Mouse (Mus musculus): ENCODE measurements around the gene Otp. TPM values are rescaled to one million over a fixed set of nuclear protein-coding genes. Genes with fewer than 3 reads are reported as not detected.

Gene Otp
- polyA plus RNA-seq, 1 experiment from 2014 or later: 3.2 TPM

DNA sequence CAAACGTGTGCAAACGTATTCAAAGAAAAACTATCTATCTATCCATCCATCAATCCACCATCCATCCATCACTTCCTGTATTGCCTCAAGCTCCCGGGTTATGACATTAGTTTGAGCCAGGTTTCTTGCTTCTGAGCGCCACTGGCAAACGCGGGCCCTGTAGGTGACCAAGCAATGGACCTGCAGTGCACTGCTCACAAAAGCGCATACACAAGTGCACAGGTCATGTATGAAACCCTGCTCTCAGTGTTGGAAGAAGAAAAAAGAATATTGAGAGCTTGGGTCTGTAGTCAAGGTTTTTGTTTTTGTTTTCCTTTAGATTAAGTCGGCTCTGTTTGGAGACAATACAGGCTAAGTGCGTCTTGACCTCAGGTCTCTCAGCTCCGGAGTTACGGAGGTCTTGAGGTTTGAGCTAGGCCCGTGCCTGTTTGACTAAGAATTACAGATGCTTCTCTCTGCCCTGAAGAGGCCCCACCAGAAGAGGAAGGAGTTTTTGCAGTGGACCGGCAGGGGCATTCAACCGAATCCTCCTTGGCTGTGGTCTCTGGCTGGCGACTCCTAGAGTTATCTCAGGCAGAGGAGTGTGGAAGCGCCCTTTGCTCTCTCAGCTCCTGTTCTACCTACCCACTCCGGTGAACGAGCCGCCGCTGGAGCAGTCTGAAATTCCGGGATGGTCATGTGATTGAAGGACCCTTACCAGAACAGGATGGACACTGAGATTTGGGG is 4.8 kb upstream of the Otp start:
- Histone ChIP-seq H3K27ac (ENCODE audit: low read length) (no peak overlapping the region), H3K4me2 (ENCODE audit: low read length) (no peak overlapping the region), H3K4me1 (ENCODE audit: control insufficient read depth, insufficient read depth, low read length) (peaks cover 2% of the 10 kb centered on the region; the same call in 1 of the 2 replicates), H3K9me3 (replicated peaks; ENCODE audit: control insufficient read depth, low read length, poor library complexity, severe bottlenecking) (no peaks in the 10 kb centered on the region), H3K36me3 (ENCODE audit: control insufficient read depth, insufficient read depth, low read length) (no peaks in the 10 kb centered on the region), H3K9ac (ENCODE audit: low read depth, low read length) (no peak overlapping the region), H3K4me3 (ENCODE audit: low read depth, low read length) (no peak overlapping the region), H3K27me3 (ENCODE audit: control insufficient read depth, insufficient read depth, low read depth, low read length) (peaks cover 52% of the 10 kb centered on the region)
- WGBS: under 1% methylated on average over 21 of the region's 21 CpGs
- ATAC-seq: no peak

DNA sequence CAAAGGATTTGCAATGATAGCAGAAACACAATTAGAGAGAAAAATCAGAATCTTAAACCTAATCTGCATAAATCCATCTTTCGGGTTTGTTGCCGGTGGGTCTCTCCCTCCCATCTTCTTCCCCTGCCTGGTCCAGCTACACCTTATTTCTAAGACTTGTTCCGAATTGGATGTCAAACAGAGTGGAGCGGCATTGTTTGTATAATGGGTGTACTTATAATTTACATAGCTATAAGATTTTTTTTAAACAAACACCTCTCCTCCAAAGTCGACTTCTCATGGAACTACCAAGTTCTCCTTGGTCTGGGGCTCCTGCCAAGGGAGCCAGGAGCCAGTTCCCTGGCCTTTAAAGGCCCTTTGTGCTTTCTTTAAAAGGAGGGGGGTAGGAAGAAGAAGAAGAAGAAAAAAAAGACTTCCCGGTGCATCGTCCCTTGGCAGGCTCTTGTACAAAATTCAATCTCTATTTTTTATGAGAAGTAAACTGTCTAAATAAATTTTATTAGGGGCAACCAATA is 3.5 kb upstream of the Otp start:
- WGBS: 2% methylated on average over 7 of the region's 7 CpGs
- no peak overlapping the region for H3K4me3 ChIP-seq (ENCODE audit: low read depth, low read length)
- no peak overlapping the region for H3K9ac ChIP-seq (ENCODE audit: low read depth, low read length)
- no peak for ATAC-seq
- H3K4me2 ChIP-seq (ENCODE audit: low read length): no peak overlapping the region
- no peaks in the 10 kb centered on the region for H3K36me3 ChIP-seq (ENCODE audit: control insufficient read depth, insufficient read depth, low read length)
- no peaks in the 10 kb centered on the region for H3K9me3 ChIP-seq (replicated peaks; ENCODE audit: control insufficient read depth, low read length, poor library complexity, severe bottlenecking)
- H3K27ac ChIP-seq (ENCODE audit: low read length): no peak overlapping the region
- peaks cover 47% of the 10 kb centered on the region for H3K27me3 ChIP-seq (ENCODE audit: control insufficient read depth, insufficient read depth, low read depth, low read length)
- H3K4me1 ChIP-seq (ENCODE audit: control insufficient read depth, insufficient read depth, low read length): peaks cover 2% of the 10 kb centered on the region; the same call in 1 of the 2 replicates

DNA sequence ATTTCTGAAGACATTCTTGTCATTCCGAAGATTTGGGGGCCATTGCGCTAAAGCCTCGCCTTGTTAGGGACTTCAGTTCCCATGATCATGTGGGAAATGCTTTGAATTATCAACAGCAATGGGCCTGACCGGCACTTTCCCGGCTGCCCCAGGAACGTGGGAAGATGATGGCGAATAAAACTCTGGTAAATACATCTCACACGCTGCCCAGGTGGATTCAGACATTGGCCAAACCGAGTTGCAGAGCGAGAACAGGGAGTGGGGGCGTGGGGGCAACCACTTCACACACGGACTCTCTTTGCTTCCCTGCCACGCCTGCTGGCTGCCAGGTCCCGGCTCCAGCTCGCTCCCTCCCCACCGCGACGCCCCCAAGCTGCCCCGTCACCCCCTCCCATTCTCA is 3.0 kb upstream of the Otp start:
- peaks cover 2% of the 10 kb centered on the region; the same call in 1 of the 2 replicates for H3K4me1 ChIP-seq (ENCODE audit: control insufficient read depth, insufficient read depth, low read length)
- H3K4me2 ChIP-seq (ENCODE audit: low read length): no peak overlapping the region
- no peaks in the 10 kb centered on the region for H3K36me3 ChIP-seq (ENCODE audit: control insufficient read depth, insufficient read depth, low read length)
- H3K4me3 ChIP-seq (ENCODE audit: low read depth, low read length): no peak overlapping the region
- under 1% methylated on average over 19 of the region's 19 CpGs for WGBS
- ATAC-seq: no peak
- H3K9me3 ChIP-seq (replicated peaks; ENCODE audit: control insufficient read depth, low read length, poor library complexity, severe bottlenecking): no peaks in the 10 kb centered on the region
- peaks cover 47% of the 10 kb centered on the region for H3K27me3 ChIP-seq (ENCODE audit: control insufficient read depth, insufficient read depth, low read depth, low read length)
- no peak overlapping the region for H3K27ac ChIP-seq (ENCODE audit: low read length)
- H3K9ac ChIP-seq (ENCODE audit: low read depth, low read length): no peak overlapping the region

DNA sequence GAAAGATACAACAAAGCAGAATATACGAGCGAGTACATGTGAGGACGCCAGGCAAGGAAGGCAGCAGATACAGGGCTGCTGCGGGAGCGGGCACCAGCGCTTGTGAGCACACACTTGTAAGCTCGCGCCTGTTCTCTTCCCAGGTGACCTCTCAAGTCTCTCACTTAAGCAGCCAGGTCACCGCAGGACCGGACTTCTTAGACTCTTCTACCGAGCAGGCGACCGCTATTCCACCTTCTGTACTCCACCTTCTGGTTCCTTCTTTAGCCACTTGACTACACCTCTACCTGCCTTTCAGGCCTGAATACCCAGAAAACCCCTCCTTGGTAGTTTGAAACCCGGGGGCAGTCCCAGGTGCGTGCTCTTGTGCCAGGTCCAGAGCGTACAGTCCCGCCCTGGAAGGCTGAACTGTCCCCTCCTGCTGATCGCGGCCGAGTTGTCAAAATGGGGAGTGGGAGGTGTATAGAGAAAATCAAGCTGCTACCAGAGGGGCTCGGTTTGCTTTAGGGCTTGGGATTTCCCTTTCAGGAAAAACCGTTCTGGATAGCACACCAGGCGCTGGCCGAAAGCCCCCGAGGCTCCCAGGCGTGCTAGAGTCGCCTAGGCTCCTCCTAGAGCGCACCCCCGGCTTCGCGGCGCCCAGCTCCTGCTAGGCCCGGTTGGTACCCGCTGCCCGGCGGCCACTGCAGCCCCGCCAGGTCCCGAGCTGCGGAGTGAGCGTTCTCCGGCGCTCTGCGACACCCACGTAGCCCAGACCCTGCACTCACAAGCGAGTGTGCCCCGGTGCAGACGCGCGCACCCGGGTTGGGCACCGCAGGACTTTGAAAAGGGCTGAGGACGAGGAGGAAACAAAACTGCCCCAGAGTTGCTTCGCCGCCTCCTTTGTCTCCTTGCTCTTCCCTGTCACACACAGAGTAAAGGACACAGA is 2.0 kb upstream of the Otp start:
- peaks cover 2% of the 10 kb centered on the region; the same call in 1 of the 2 replicates for H3K4me1 ChIP-seq (ENCODE audit: control insufficient read depth, insufficient read depth, low read length)
- no peaks in the 10 kb centered on the region for H3K36me3 ChIP-seq (ENCODE audit: control insufficient read depth, insufficient read depth, low read length)
- 0% methylated on average over 54 of the region's 54 CpGs for WGBS
- ATAC-seq: no peak
- H3K4me3 ChIP-seq (ENCODE audit: low read depth, low read length): 0 out of 2 replicates have a peak overlapping the region, but pooled peaks have one; percentile 2
- peak overlapping the region; percentile 20; the same call in 1 of the 2 replicates for H3K27ac ChIP-seq (ENCODE audit: low read length)
- no peaks in the 10 kb centered on the region for H3K9me3 ChIP-seq (replicated peaks; ENCODE audit: control insufficient read depth, low read length, poor library complexity, severe bottlenecking)
- no peak overlapping the region for H3K9ac ChIP-seq (ENCODE audit: low read depth, low read length)
- H3K27me3 ChIP-seq (ENCODE audit: control insufficient read depth, insufficient read depth, low read depth, low read length): peaks cover 43% of the 10 kb centered on the region
- peak overlapping the region; percentile 22 for H3K4me2 ChIP-seq (ENCODE audit: low read length)

DNA sequence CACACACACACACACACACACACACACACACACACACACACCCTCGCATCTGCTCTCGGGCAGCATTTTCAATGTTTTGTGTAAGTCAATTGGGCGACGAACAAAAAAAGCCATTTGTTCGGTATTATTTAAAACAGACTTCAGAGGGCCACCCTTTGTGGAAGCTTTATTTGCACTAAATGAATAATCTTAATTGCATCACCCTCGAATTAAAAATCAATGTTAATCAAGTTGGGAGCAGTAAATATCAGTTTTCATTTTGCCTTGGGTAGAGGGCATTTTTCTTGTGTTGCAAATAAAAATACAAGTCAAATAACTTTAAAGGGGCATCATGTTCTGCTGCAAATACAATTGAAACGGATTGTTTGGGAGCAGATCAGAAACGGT is 1.4 kb upstream of the Otp start:
- Histone ChIP-seq H3K4me3 (ENCODE audit: low read depth, low read length) (no peak overlapping the region), H3K4me2 (ENCODE audit: low read length) (no peak overlapping the region), H3K27ac (ENCODE audit: low read length) (no peak overlapping the region), H3K27me3 (ENCODE audit: control insufficient read depth, insufficient read depth, low read depth, low read length) (peaks cover 39% of the 10 kb centered on the region), H3K36me3 (ENCODE audit: control insufficient read depth, insufficient read depth, low read length) (no peaks in the 10 kb centered on the region), H3K9ac (ENCODE audit: low read depth, low read length) (no peak overlapping the region), H3K4me1 (ENCODE audit: control insufficient read depth, insufficient read depth, low read length) (no peaks in the 10 kb centered on the region), H3K9me3 (replicated peaks; ENCODE audit: control insufficient read depth, low read length, poor library complexity, severe bottlenecking) (no peaks in the 10 kb centered on the region)
- ATAC-seq: no peak
- under 1% methylated on average over 8 of the region's 8 CpGs for WGBS

DNA sequence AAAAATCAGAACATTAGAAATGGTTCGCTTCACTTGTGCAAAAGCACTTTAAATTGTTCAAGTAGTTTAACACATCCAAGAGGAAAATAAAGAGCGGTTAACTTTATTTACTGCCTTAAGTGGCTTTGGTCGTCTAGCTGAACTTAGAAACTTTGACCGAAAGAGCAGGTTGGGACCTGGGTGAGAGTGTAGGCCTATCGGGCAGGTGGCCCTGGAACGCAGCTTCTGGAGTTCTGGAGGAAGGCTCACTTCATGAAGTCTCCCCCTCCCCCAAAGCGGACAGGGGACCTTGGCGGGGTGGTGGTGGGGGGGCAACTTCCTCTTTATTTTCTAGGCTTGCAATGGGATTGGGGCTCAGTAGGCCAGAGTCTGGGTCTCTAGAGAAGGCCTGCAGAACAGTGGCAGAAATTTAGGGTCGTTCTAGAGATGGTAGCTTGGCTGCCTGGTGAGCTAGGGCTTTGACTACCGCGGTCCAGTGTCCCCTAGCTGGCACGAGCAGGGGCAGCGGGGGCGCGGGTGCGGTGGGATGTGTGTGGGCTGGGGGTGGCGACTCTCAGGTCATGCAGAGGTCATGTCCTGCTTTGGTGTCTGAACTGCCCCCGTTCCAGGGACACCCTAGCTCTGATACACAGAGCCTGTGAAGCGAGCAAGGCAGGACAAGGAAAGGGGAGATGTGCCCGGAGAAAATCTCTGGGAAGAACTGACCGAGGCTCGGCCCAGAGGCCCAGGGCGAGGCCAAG is 576 bp upstream of the Otp start:
- Histone ChIP-seq H3K9me3 (replicated peaks; ENCODE audit: control insufficient read depth, low read length, poor library complexity, severe bottlenecking) (no peaks in the 10 kb centered on the region), H3K4me3 (ENCODE audit: low read depth, low read length) (peak overlapping the region; percentile 7; the same call in 1 of the 2 replicates), H3K4me1 (ENCODE audit: control insufficient read depth, insufficient read depth, low read length) (no peaks in the 10 kb centered on the region), H3K36me3 (ENCODE audit: control insufficient read depth, insufficient read depth, low read length) (no peaks in the 10 kb centered on the region), H3K4me2 (ENCODE audit: low read length) (no peak overlapping the region), H3K27ac (ENCODE audit: low read length) (0 out of 2 replicates have a peak overlapping the region, but pooled peaks have one; percentile 11), H3K9ac (ENCODE audit: low read depth, low read length) (no peak overlapping the region), H3K27me3 (ENCODE audit: control insufficient read depth, insufficient read depth, low read depth, low read length) (peaks cover 39% of the 10 kb centered on the region)
- under 1% methylated on average over 22 of the region's 23 CpGs for WGBS
- 0 out of 2 replicates have a peak, but pooled peaks have one; percentile 39 for ATAC-seq

DNA sequence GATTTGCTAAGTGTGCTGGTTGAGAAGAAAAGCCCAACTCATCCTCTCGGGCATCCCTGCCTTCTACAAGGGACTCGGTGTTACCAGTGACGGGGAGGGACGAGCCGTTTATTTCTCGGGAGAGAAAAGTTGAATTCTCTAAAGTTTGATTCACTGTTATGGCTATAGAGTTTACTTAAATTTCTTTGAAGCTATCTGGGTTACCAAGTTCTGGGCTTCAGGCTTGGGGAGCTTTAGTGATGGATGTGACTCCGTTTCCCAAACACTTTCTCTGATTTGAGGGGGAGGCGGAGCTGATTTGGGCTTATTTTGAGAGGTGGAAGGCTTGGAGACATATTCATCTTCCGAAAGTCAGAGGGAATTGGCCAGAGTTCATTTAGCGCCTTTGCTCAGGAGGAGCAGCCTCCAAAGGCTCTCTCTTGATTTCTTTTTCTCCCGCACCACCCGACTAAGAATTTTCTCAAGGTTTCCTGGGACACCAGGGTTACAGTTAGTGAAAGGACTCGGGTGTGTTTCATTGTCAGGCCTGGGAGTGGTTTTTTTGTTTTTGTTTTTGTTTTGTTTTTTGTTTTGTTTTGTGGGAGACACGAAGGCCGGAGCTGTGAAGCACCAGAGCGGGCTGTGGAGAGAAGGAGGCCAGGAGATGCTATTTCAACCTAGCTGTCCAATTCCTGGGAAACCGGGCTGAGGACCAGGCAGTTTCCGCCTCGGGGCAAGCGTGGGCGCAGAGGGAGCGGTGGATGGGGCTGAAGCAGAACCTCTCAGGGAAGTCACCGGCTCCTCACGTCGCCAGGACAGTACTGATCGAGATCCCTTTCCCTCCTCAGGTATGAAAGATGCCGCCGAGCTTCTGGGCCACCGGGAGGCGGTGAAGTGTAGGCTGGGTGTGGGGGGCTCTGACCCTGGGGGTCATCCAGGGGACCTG is 1.1 kb downstream of the Otp start:
- no peak overlapping the region for H3K27ac ChIP-seq (ENCODE audit: low read length)

DNA sequence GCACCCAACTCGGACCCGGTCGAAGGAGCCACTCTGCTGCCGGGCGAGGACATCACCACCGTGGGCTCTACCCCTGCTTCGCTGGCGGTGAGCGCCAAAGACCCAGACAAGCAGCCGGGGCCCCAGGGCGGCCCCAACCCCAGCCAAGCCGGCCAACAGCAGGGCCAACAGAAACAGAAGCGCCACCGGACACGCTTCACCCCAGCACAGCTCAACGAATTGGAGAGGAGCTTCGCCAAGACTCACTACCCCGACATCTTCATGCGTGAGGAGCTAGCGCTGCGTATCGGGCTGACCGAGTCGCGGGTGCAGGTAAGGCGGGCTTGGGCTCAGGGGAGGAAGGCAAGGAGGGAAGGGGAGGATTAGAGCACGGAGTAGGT is 1.8 kb downstream of the Otp start:
- under 1% methylated on average over 27 of the region's 27 CpGs for WGBS
- peaks cover 56% of the 10 kb centered on the region for H3K27me3 ChIP-seq (ENCODE audit: control insufficient read depth, insufficient read depth, low read depth, low read length)
- H3K4me1 ChIP-seq (ENCODE audit: control insufficient read depth, insufficient read depth, low read length): no peaks in the 10 kb centered on the region
- H3K4me2 ChIP-seq (ENCODE audit: low read length): no peak overlapping the region
- ATAC-seq: no peak
- peak overlapping the region; percentile 15; the same call in 1 of the 2 replicates for H3K4me3 ChIP-seq (ENCODE audit: low read depth, low read length)
- H3K9ac ChIP-seq (ENCODE audit: low read depth, low read length): no peak overlapping the region
- no peak overlapping the region for H3K27ac ChIP-seq (ENCODE audit: low read length)
- no peaks in the 10 kb centered on the region for H3K36me3 ChIP-seq (ENCODE audit: control insufficient read depth, insufficient read depth, low read length)
- H3K9me3 ChIP-seq (replicated peaks; ENCODE audit: control insufficient read depth, low read length, poor library complexity, severe bottlenecking): no peaks in the 10 kb centered on the region

More for the DNA sequence above, 1.1 kb downstream of the Otp start:
- no peaks in the 10 kb centered on the region for H3K4me1 ChIP-seq (ENCODE audit: control insufficient read depth, insufficient read depth, low read length)
- no peak for ATAC-seq
- no peaks in the 10 kb centered on the region for H3K9me3 ChIP-seq (replicated peaks; ENCODE audit: control insufficient read depth, low read length, poor library complexity, severe bottlenecking)
- H3K27me3 ChIP-seq (ENCODE audit: control insufficient read depth, insufficient read depth, low read depth, low read length): peaks cover 50% of the 10 kb centered on the region
- peak overlapping the region; percentile 15; the same call in 1 of the 2 replicates for H3K4me3 ChIP-seq (ENCODE audit: low read depth, low read length)
- 1% methylated on average over 28 of the region's 30 CpGs for WGBS
- H3K9ac ChIP-seq (ENCODE audit: low read depth, low read length): no peak overlapping the region
- H3K36me3 ChIP-seq (ENCODE audit: control insufficient read depth, insufficient read depth, low read length): no peaks in the 10 kb centered on the region
- no peak overlapping the region for H3K4me2 ChIP-seq (ENCODE audit: low read length)

Measured in midbrain, embryonic 16.5 days (tissue).